Mouse (Mus musculus): ENCODE data around the gene Twnk. TPM values are rescaled to one million over a fixed set of nuclear protein-coding genes. Genes with fewer than 3 reads are reported as not detected.
"Not testable (repeated sequence)": the region's sequence is repeated elsewhere in the genome, so short reads cannot be mapped to it uniquely, and the experiment has no call there.

The Twnk gene
- total RNA-seq, 4 experiments from 2014 or later: 30.6 to 34.6 (median 31.4) TPM

DNA sequence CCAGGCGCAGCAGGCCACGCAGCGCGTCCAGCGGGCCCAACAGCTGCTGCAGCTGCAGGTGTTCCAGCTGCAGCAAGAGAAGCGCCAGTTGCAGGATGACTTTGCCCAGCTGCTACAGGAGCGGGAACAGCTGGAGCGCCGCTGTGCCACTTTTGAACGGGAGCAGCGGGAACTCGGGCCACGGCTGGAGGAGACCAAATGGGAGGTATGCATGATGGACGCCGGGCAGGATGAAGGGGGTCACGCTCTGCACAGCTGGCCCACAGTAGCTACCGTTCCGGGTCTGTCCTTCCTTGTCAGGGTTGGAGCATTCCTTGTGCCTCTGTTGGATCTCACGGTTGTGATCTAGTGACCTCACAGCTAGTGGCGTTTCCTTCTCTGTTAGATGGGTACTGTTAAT, 19.3 kb downstream of the Twnk start:
- DNase-seq (ENCODE audit: low spot score): no peak

DNA sequence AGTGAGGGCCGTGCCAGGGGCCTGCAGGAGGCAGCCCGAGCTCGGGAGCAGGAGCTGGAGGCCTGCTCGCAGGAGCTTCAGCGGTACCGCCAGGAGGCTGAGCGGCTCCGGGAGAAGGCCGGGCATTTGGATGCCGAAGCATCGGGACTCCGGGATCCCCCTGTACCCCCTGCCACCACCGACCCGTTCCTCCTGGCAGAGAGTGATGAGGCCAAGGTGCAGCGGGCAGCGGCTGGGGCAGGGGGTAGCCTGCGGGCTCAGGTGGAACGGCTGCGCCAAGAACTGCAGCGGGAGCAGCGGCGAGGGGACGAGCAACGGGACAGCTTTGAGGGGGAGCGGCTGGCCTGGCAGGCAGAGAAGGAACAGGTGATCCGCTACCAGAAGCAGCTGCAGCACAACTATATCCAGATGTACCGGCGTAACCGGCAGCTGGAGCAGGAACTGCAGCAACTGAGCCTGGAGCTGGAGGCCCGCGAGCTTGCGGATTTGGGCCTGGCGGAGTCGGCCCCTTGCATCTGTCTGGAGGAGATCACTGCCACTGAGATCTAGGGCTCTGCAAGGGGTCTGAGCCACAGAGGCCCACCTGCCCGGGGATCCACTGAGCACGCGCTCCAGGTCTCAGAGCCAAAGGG, 20.6 kb downstream of the Twnk start:
- no peak for DNase-seq (ENCODE audit: low spot score)

DNA sequence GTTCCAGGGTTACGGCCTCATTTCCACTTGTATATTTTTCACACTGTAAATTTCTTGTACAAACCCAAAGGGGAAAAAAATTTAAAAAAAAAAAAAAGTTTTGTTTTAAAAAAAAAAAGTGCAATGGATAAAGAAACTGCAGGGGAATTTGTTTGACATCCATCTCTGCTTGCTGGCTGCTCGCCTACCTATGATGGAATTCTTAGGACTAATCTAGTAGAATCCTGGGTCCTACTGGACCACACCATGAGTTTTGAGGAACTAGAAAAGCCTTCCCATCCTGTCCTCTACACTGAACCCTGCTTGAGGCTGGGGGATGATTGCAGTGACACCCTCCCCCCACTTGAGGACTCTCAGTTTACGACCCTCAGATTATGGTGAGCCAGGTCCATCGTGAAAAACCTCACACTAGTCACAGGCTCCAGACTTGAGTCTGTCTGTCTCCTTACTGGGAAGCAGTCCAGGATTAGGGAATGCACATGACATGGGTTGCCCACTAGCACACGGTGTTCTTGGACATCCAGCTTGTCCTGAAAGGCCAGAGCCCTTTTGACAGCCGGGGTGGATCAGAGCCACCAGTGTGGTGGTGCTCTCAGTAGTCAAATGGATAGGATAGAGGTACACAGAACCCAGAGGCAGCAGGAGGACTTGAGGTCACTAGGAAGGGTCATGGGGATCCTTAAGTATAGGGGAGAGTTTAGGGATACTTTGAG, 21.7 kb downstream of the Twnk start:
- DNase-seq (ENCODE audit: low spot score): peak; percentile 57

DNA sequence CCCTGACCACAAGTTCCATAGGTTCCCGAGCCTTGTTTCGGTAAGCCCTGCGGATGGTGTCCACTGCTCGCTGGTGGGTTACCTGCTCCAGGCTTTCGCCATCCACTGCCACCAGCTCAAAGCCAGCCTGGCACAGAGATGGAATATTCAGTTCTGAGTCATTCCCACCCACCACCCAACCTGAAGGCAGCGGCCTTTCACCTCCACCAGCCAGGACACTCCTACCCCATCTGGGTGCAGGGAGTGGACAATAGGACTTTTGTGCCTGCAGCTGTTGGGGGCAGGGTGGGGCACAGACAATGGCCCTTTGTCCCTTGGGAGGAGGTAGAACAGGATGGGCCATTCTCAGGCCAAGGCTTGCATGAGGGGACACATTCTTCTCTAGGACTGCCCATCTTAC, 22.4 kb downstream of the Twnk start:
- DNase-seq (ENCODE audit: low spot score): no peak

DNA sequence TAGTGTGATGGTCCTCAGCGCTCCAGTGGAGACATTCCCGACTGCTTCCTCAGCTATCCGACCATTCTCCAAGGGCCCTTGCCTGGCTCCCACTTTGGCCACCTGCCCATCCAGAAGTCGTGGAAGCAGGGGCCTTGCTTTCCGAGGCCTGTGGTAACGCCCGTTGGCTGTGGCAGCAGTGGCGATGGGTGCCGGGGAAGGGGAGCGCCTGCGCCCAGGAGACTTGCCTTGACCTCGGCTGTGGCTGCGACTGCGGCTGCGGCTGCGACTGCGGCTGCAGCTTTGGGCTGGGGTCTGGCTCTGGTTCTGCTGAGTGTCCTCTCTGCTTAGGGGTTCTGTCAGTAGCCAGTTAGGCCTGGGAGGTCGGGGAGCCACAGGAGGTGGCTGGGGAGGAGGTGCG, 23.3 kb downstream of the Twnk start:
- no peak for DNase-seq (ENCODE audit: low spot score)

DNA sequence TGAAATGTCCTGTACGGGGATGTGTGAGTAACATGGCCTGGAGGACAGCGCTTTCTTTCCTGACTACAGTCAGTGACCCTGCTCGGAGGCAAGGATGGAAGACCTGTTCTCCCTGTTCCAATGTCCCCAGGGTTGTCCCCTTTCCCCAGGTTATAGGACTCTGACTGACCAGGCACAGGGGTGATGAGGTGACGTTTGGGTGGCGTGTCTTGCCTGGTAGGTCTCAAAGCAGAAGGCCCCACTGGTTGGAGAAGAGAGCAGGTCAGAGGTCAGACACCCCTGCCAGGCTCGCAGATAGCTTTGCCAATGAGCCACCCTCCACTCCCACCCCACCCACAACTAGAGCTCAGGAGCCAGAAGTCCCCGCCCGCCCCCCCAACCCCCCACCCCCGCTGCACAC, 24.1 kb downstream of the Twnk start:
- DNase-seq (ENCODE audit: low spot score): no peak

DNA sequence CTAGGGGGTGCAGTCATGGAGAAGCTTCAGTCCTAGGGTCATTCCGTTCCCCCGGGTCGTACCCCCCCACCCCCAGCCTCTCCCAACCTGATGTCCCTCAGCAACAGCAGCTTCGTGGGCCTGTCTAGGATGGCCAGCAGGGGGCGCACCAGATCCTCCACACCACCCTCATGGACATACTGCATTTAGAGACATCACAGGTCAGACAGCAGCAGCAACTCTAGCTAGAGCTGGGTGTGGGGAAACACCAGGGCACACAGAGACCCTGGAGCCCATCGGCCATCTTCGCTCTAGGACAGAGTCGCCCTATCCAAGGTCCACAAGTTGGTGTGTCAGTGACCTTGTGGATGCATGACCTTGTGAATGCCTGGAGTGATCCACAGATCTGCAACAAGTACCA, 24.6 kb downstream of the Twnk start:
- DNase-seq (ENCODE audit: low spot score): no peak

DNA sequence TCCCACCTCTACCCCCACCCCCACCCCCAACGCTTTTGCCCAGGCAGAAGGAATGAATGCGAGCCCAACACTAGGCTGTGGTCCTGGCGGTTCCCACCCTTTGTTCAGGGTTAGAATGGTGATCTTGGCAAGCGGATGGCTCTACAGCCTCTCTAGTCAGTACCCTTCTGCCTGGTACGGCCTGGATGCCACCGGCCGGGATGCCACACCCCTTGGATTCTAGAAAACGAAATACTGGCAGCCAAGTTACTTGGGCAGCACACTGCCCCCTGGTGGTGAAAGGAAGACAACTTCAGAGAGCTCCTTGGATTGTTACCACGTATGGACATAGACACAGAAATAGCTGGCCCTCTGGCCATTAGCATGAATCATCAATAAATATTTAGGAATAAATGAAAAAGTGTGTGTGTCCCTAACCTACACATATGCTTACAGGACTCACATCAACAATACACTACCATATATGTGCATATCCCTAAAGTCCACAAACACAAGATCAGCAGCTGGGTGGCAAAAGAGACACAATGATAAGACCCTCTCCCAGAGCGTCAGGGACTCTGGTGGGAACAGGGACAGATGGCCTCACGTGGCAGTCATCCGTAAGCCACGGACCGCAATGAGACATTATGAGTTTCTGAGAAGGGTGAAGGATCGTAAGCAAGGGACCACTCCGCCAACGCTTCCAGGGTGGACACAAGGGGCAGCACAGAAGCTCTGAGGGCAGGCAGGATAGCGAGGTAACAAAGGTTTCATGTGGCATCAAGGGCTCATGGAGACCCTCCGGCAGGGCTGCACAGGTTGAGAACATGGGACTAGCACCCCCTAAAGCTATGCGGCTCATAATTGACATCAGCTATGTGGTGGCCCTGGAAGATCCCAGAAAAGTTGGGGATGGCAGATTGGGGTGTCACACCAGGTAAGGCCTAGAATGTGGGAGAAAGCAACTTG, 25.6 kb downstream of the Twnk start:
- DNase-seq (ENCODE audit: low spot score): peak; percentile 80

DNA sequence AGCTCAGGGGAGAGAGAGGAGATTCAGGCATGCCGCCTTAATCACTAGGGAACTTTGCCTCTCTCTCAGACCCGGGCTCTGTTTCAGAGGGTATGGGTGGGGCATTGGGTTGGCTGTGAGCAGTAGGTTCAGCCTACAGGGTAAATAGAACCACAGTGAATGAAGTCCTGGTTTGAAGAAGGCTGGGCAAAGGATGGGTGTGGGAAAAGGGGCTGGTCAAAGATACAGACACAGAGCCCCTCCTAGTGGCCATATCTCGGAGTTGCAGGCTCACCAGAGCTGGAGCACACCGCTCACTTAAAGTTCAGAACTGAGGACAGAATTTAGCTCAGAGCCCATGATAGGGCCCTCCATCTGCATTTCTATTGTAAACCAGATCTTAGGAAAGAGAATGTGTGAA, 26.3 kb downstream of the Twnk start:
- peak; percentile 79 for DNase-seq (ENCODE audit: low spot score)

DNA sequence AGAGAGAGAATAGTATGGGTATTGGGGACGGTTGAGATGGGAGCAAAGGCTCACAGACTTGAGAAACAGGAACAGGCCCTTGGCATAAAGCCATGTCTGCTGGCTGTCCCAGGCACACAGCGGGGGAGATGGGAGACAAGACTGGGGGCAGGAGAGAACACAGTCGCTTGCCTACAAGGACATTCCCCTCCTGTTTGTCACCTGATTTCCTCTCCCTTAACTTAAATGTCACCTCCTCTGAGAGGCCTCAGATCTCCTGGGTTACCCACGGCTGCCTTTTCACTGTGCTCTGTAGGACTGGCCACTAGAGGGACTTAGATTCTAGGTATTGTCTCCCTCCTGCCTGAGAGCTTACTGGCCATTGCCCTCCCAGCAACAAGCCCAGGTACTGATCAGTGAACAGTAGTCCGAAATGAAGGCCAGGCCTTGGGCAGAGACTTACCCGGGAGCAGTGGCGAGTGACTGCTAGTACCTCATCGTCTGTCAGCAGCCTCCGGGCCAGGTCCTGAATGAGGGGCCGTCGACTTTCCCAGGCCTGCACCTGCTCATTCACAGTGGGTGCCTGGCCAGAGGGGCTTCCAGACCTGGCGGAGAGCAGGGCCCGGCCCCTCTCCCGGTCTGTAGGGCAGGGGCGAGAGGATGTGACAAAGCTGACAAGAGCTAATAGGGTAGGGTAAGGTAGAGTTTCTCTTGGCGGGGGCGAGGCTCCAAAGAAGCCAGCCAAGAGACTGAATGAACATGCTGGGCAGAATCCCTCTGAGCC, 27.3 kb downstream of the Twnk start:
- no peak for DNase-seq (ENCODE audit: low spot score)

DNA sequence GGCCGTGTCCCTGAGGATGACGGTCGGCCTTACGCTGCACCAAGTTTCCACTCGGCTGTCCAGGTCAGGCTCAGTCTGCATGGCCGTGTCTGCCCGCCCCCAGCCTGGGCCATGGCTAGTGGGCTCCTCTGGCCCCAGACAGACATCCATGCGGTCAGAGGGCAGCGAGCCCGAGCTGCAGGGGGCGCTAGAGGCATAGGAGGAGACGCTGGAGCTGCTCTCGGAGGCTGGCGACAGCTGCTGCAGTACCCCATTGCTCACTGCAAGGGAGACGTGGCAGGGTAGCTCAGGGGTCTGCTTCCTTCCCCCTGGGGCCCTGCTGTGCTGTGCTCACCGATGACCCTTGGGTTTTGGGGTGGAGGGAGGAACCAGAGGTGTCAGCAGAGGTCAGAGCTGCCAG, 31.4 kb downstream of the Twnk start:
- no peak for DNase-seq (ENCODE audit: low spot score)

DNA sequence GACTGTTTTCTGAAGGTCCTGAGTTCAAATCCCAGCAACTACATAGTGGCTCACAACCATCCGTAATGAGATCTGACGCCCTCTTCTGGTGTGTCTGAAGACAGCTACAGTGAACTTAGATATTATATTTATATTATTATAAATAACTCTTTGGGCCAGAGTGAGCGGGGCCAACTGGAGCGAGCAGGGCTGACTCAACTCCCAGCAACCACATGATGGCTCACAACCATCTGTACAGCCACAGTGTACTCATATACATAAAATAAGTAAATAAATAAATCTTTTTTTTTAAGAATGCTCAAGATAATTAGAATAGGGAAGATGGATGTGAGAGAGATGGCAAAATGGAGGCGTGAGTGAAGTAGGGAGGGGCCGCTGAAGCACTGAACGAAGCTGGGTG, 32.7 kb downstream of the Twnk start:
- not testable (repeated sequence) for DNase-seq (ENCODE audit: low spot score)

DNA sequence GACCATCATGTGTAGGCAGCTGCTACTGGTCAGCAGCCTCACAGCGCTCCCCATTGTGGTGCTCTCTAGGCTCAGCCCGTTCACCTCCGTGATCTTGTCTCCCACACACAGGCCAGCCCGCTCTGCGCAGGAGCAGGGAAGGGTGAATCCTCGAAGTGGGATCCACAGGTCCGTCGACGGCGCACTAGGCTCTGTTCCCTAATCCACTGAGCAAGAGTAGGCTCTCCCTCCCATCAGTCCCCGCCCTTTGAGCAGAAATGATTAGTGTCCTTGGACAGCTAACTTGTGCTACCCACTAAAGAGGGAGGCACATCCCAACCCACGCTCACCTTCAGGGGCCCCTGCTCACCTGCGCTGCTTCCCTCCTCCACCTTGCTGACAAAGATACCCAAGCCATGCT, 34.8 kb downstream of the Twnk start:
- no peak for DNase-seq (ENCODE audit: low spot score)

DNA sequence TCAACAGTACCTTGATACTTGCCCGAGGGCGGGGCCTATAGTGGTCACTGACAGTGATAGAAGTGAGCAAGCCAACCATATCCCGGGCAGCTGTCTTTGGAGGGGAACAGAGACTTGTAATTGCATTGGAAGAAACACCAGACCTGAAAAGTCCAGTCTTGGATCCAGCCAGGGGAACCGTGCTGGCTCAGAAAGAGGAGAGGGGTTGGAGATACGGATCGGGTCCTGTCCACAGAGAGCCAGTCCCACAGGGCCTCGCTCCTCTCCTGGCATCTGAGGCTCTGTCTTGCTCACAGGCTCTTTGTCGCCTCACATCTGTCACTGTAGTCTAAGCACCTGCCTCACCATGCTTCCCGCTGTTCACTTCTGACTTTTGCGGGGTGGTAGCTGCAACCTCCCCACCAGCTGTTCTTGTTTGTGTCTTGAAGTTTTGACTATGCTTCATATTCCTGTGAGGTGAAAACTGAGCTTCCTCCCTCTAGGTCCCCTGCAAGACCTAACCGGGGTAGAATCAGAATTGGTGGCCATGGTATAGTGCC, 39.0 kb downstream of the Twnk start:
- no peak for DNase-seq (ENCODE audit: low spot score)

DNA sequence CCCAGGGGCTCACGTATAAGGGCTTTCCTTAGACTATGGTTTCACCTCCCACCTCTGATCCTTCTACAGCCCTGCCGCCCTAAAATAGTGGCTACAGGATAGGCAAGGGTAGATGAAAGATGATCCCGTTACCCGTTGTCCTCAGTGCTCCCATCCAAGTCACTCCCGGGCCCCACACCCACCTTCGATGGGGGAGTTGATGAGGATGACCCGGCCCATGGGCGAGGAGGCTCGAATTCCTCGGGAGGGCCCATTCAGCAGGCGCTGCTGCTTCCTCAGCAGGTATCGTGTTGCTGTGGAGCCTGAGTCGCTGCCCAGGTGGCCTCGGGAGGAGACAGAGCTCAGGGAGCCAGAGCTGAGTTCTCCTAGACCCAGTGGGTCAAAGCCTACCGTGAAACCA, 39.8 kb downstream of the Twnk start:
- no peak for DNase-seq (ENCODE audit: low spot score)

DNA sequence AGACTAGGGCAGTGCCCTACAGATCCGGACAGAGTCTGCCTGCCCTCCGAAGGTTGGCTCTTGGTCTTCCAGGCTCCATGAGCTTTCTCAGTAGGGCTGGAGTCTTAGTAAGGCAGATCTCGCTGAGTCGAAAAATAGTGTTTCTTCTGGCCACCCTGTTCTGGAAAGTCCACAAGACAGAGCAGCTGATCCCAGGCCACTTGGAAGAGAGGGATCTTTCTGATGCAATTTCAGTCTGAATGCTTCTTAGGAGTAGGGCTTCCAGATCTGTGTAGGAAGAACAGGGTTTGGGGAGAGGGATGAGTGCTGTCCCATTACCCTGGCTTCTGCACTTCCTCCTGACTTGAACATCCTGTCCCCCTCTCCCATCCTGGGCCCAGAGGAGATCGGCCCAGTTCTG, 40.2 kb downstream of the Twnk start, which contains the start of gene Pdzd7:
Gene Pdzd7, minus strand, starts transcription at position 67 of the 400 bp plus-strand sequence.
- DNase-seq (ENCODE audit: low spot score): no peak

DNA sequence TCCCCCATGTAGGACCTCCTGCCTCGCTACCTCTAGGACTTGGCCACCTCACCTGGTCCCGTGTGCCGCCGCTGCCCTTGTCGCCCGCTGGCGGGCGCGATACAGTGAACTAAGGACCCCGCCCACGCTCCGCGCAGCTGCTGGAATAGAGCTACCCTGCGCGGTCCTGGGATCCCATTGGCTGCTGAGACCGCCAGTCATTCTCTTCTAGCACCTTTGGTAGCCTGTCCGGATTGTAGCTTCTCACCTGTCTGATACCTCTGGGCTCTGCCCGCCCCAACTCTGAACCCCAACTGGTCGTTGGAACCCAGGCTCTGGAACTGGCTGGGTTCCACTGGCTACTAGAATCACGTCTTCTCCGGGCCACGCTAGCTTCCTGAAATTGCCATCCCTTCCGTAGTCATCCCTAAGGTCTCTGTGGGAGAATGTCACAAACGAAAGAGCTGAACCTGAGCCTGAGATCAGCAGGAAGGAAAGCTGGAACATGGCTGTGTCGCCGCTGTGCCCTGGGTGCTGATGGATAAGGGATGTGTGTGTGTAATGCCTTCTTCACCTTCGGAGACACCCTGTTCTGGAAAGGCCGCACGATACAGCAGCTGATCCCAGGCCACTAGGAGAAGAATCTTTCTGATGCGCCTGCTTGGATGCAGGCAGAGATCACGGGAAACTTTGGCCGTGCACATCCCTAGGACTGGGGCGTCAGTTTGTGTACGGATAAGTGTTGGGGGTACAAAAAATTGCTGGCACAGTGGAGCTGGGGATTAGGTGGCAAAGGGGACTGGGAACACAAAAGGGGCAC, 41.3 kb downstream of the Twnk start:
- DNase-seq (ENCODE audit: low spot score): peak; percentile 75

DNA sequence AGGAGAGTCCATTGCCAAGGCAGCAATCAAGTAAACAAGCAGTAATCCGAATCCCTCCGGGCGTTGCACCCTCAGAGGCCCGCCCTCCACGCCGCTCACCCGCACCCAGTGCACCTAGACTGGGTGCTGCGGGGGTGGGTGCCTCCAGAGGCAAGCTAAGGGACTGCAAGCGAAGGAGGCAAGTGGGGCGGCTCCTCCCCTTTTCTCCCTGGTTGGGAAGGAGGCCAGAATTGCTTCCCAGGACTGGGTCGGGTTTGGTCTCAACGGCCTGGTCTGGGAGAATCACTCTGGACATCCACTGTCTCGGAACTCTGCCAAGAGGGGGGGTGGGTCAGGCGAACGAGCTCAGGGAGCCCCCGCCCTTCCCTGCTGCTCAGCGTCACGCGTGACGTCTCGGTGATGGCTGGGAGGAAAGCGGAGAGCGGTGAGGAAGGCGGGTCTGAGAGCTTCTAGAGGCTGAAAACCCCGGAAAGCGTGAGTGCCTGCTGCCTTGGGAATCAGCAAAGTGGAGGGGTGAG, 42.0 kb downstream of the Twnk start, which contains the start of gene Sfxn3:
Gene Sfxn3, plus strand, starts transcription at position 87 of the 518 bp plus-strand sequence.
- DNase-seq (ENCODE audit: low spot score): peak; percentile 96

DNA sequence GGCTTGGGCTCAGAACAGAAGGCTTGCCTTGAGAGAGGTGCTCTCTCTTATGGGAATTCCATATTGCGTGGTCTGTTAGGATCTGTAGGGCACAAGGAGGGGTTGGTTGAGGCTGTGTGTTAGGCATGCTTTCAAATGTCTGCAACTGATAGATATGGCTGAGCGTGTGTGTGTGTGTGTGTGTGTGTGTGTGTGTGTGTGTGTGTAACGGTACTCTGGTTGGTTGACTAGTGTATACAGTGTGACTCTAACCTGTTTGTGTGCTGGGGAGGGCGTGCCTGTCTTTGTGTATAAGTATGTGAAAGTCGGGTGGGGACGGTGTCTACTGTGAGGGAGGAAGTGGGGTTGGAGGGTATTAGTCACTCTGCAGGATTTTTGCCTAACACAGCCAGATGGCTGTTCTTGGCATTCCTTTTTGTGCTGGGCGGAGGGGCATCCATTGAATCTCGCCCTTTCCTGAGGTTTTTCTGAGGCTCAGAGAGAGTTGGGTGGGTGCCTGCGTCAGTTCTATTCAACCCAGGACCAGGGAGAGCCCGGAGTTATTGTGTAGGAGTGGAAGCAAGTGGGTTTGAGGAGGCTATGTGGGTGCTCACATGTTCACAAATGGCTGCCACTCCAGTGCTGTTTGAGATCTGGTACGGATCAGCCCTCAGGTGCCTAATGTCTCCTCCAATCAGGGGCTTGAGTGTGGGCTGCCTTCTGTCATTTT, 42.6 kb downstream of the Twnk start:
- peak; percentile 74 for DNase-seq (ENCODE audit: low spot score)

Data from heart, adult 8-10 months (tissue).